Mouse (Mus musculus) MEL (cell line): Measurements from ENCODE around the gene BC024063. TPM values are rescaled to one million over a fixed set of nuclear protein-coding genes. Genes with fewer than 3 reads are reported as not detected.

Experiments
- DNase-seq: peaks from one replicate; pipeline ENCODE4 v3.0.0; 2011; ENCODE audit warnings: low read depth, low spot score
- H3K27ac ChIP-seq: 2 replicates; pipeline ENCODE4 v1.5.1; 2012; ENCODE audit warnings: low read depth, mild to moderate bottlenecking, control low read depth, low read length, moderate library complexity; ENCODE audit not compliant: control insufficient read depth
- H3K27me3 ChIP-seq, 2 experiments: fragments of 150-350 bp in 1 of 2; sonication (generic) in 1 of 2; 2 replicates each; pipeline ENCODE4 v1.6.1; 2012; ENCODE audit warnings: low read length in 2 of 2, mild to moderate bottlenecking in 2 of 2, improper control_type of control experiment in 1 of 2, moderate library complexity in 1 of 2; ENCODE audit not compliant: insufficient read depth in 2 of 2, control insufficient read depth in 1 of 2
- H3K36me3 ChIP-seq, 2 experiments: 2 replicates each; pipeline ENCODE4 v1.6.1; 2012 to 2014; ENCODE audit warnings: low read length in 2 of 2, improper control_type of control experiment in 1 of 2, inconsistent platforms in 1 of 2, mild to moderate bottlenecking in 1 of 2; ENCODE audit not compliant: insufficient read depth in 2 of 2, control insufficient read depth in 1 of 2
- H3K4me1 ChIP-seq, 2 experiments: fragments of 150-350 bp in 1 of 2; sonication (generic) in 1 of 2; 2 replicates each; pipeline ENCODE4 v1.6.1; 2012; ENCODE audit warnings: low read length in 2 of 2, improper control_type of control experiment in 1 of 2, mild to moderate bottlenecking in 1 of 2; ENCODE audit not compliant: insufficient read depth in 2 of 2, control insufficient read depth in 1 of 2
- H3K4me3 ChIP-seq, 2 experiments: fragments of 150-350 bp in 1 of 2; sonication (generic) in 1 of 2; 2 replicates each; pipeline ENCODE4 v1.5.1; 2012; ENCODE audit warnings: low read depth in 2 of 2, low read length in 2 of 2, mild to moderate bottlenecking in 2 of 2, moderate library complexity in 2 of 2, control low read depth in 1 of 2, improper control_type of control experiment in 1 of 2; ENCODE audit not compliant: control insufficient read depth in 1 of 2, insufficient read depth in 1 of 2
- H3K79me2 ChIP-seq: 2 replicates; pipeline ENCODE4 v1.6.1; 2012; ENCODE audit warnings: mild to moderate bottlenecking, low read length, moderate library complexity; ENCODE audit not compliant: control insufficient read depth, poor library complexity, insufficient read depth
- H3K9ac ChIP-seq: 2 replicates; pipeline ENCODE4 v1.6.1; 2012; ENCODE audit warnings: low read depth, mild to moderate bottlenecking, control low read depth, low read length, moderate library complexity; ENCODE audit not compliant: control insufficient read depth, poor library complexity, severe bottlenecking
- H3K9me3 ChIP-seq: fragments of 150-350 bp; sonication (generic); replicated peaks from 2 replicates; pipeline ENCODE4 v1.6.1; 2012; ENCODE audit warnings: mild to moderate bottlenecking, low read length, improper control_type of control experiment, moderate library complexity; ENCODE audit not compliant: insufficient read depth
- ETS1 ChIP-seq: IDR thresholded peaks from 2 replicates; pipeline ENCODE4 v1.6.1; 2012; ENCODE audit warnings: low read depth, mild to moderate bottlenecking, inconsistent platforms, low read length, improper control_type of control experiment, moderate library complexity
- GATA1 ChIP-seq: IDR thresholded peaks from 2 replicates; pipeline ENCODE4 v1.6.1; 2011; ENCODE audit warnings: low read depth, low read length, improper control_type of control experiment
- polyA plus RNA-seq, 2 experiments: library from polyadenylated mRNA; stranded (reverse) in 1 of 2; unstranded in 1 of 2; fragments of >175 nt in 1 of 2; fragments of >200 nt in 1 of 2; gene quantifications; 2 replicates each; pipeline versions ENCODE4 v1.2.1 to v1.2.4; 2012; ENCODE audit warnings: low replicate concordance in 2 of 2, low read depth in 1 of 2; ENCODE audit not compliant: insufficient read length in 2 of 2, insufficient read depth in 1 of 2, missing spikeins in 1 of 2
- total RNA-seq: library from RNA; depleted of rRNA; stranded (reverse); fragments of 300-350 nt; gene quantifications from 2 replicates; pipeline ENCODE4 v1.2.3, GENCODE M21; 2012; rRNA removed

BC024063 gene
- total and polyA plus RNA-seq, 3 experiments: 0.92 to 2.3 TPM; not detected in 1

- Histone ChIP-seq H3K9ac (no peak overlapping the region), H3K9me3 (no peaks in the 10 kb centered on the region), H3K27ac (no peak overlapping the region), H3K4me1 (peaks cover 0 to 2% of the 10 kb centered on the region in 2 experiments; a peak in 1 of 4 replicates), H3K79me2 (no peaks in the 10 kb centered on the region), H3K4me3 (no peak overlapping the region), H3K27me3 (no peaks in the 10 kb centered on the region), H3K36me3 (peaks cover 5 to 9% of the 10 kb centered on the region in 2 experiments)
- TF ChIP-seq GATA1 (no peak), ETS1 (no peak)
- no peak for DNase-seq
These were observed 64.4 kb downstream of the BC024063 start for GRCm38 (mm10) chr10:82147571-82147970.

Other genes with a start within 250 kb of the BC024063 start
- 0.12 TPM in 1 of 2 replicates, not detected in the other for gene Gm32687, start 219.4 kb upstream of the BC024063 start, total RNA-seq
- not detected for gene Gm32687, start 219.4 kb upstream of the BC024063 start, polyA plus RNA-seq
- 0.03 TPM in 1 of 2 replicates, not detected in the other for gene Zfp781, start 152.9 kb upstream of the BC024063 start, total RNA-seq
- under 1 TPM in 1 of 2 experiments, not detected in 1; 0.26 TPM for gene Zfp781, start 152.9 kb upstream of the BC024063 start, polyA plus RNA-seq
- gene Zfp873, start 35.2 kb upstream of the BC024063 start, total RNA-seq: 4.0 and 4.2 TPM in 2 replicates
- 1 to 10 TPM in 1 of 2 experiments, not detected in 1; 3.2 TPM for gene Zfp873, start 35.2 kb upstream of the BC024063 start, polyA plus RNA-seq
- gene AU041133, start 44.7 kb downstream of the BC024063 start, total RNA-seq: 2.2 and 2.3 TPM in 2 replicates
- gene AU041133, start 44.7 kb downstream of the BC024063 start, polyA plus RNA-seq: under 1 TPM in 1 of 2 experiments, not detected in 1; 0.86 TPM
- not detected in 2 replicates for gene Zfp938, start 157.9 kb downstream of the BC024063 start, total RNA-seq
- not detected for gene Zfp938, start 157.9 kb downstream of the BC024063 start, polyA plus RNA-seq
- 0.03 TPM in 1 of 2 replicates, not detected in the other for gene 4932415D10Rik, start 233.2 kb downstream of the BC024063 start, total RNA-seq
- under 1 TPM in 1 of 2 experiments, not detected in 1; 0.03 TPM for gene 4932415D10Rik, start 233.2 kb downstream of the BC024063 start, polyA plus RNA-seq